Mouse (Mus musculus) thymus, postnatal 4 days (tissue): ENCODE measurements around the gene Cfap157.
A peak's percentile ranks its signal among the peaks of the same experiment; 100 is the strongest.

Experiments
- DNase-seq: peaks from one replicate; pipeline ENCODE4 v3.0.0; 2021

Gene Cfap157

DNA sequence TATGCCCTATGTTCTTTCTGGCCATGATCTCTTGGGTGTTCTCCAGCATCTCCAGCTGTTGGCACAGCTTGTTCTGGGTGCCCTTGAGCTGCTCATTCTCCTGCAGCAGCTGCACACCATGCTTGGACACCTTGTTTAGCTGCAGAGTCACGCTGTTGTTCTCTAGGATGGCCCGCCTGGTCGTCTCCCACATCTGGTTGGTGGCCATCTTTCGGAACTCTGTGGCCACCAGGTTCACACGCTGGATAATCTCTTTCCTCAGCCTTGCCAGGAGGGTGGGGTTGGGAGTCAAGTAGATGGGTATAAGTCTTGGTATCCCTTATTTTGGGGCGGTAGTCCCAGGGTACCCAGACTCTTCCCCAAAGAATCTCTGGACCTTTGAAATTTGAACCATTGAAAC lies 4.5 kb downstream of the Cfap157 start:
- no peak for DNase-seq

DNA sequence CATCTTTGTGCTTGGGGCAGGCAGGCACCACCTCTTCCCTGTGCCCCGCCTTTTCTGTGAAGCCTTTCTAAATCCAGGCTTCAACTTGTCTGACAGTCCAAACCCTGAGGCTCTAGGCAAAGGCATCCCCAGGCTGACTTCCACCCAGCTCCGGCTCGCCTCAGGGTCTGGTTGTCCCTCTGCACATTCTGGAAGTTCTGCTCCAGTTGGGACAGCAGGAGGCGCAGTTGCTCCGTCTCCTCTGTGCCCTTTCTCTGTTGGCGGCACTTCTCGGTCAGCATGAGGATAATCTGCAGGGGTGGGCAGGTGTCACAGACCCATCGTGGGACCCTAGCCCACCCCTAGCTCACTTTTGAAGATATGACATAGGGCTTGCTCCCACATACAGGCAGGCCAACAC lies 5.1 kb downstream of the Cfap157 start:
- DNase-seq: peak; percentile 79

DNA sequence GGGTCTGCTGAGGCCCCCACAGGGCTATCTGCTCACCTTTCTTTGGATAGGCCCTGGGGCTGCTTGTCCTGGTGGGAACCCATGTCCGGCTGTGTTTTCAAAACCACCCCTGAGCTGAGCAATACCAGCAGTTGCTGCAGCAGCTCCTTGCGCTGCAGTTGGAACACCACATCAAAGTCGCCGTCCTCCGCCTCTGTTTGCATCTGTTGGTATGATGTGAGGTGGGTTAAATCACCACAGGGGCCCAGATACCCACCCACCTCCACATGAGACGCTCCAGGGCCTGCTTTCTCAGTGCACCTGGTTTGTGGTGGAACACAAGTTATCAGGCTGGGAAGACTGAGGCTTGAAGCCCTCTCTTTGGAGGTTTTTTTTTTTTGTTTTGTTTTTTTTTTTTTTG lies 6.1 kb downstream of the Cfap157 start:
- peak; percentile 86 for DNase-seq

DNA sequence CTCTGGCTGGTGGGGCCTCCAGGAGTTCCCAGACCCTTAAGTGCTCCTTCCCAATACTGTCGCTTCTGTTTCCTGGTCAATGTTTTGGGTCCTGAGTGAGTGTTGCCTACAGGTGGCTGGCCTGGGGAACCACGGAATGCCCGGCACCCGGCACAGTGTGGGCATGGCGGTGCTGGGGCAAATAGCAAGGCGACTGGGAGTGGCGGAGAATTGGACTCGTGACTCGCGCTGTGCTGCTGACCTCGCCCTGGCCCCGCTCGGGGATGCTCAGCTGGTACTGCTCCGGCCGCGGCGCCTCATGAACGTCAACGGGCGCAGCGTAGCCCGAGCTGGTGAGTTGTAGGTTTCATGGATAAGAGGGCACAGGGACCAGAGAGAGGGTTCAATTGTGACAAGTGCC lies 8.0 kb downstream of the Cfap157 start:
- peak; percentile 51 for DNase-seq

DNA sequence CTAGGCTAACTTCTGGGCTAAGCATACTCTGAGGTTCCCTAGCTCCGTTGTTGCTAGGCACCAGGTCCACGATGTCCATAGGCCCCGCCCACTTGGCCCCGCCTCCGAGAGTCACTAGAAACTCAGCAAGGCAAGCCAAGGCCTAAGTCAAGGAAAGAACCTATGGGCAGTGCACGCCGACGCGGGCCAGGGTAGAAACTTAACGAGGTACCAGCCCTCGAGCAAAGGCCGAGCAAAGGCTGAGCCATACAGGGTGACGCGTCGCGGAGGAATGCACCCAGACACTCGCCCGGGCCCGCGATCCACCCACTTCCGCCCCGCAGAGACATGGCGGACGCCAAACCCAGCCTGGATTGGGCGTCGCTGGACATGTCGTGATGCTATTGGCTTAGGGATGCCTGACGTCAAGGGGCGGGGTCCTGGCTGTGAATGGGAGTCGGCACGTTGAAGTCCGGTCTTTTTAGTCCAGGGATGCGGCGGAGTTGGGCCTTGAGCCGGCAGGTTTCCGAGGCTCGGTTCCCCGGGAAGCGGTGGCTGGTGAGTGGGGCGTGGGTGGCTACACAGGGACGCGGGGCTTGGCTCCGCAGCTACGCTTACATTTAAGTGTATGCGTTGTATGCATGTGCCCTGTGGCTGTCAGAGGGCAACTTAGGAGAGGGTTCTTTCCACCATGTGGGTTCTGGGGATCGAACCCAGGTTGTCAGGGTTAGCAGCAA lies 8.7 kb downstream of the Cfap157 start, which contains the start of the genes Ttc16 and Ptrh1:
TSS of gene Ttc16 (minus strand) at position 275 of the 716 bp plus-strand sequence.
TSS of gene Ptrh1 (plus strand) at position 428 of the 716 bp plus-strand sequence.
- DNase-seq: peak; percentile 98

DNA sequence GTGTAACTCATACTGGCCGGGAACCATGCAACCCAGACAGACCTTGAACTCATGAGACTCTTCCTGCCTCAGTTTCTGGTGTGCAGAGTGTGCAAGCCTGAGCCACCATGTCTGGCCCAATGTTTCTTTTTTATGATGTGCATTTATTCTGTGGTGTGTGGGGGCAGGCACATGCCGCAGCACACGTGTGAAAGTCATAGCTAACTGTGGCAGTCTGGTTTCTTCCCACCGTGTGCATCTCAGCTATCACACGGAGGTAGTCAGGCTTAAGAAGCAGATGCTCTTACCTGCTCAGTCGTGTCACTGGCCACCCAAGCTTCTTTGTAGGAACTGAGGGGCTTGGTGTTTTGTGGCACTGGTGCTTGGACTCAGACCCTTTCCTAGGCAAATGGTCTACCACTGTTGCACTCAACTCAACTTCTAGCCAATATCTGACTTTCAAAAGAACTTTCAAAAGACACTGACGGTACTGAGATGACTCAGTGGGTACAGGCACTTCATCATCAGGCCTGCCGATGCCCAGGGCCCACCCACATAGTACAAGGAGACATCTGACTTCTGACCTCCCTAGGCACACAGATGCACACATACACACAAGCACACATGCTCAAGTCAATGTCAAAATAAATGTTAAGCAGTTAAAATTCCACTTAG lies 11.5 kb downstream of the Cfap157 start:
- DNase-seq: no peak

DNA sequence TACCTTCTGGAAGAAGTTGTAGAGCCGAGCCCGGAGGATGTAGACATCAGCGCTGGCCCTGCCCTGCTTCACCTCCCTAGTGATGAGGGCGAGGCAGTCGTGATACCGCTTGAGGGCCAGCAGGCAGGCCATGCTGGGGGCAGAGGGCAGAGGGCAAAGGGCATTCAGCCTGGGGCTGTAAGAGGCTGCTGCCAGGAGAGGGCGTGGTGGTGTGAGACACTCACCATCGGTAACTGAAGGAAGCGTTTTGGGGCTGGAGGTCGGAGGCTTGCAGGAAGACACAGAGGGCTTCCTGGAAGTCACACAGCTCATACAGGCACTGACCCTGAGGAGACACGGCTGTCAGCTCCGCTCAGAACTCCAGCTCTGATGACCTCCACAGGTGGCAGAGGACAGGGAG lies 12.3 kb downstream of the Cfap157 start:
- peak; percentile 70 for DNase-seq

DNA sequence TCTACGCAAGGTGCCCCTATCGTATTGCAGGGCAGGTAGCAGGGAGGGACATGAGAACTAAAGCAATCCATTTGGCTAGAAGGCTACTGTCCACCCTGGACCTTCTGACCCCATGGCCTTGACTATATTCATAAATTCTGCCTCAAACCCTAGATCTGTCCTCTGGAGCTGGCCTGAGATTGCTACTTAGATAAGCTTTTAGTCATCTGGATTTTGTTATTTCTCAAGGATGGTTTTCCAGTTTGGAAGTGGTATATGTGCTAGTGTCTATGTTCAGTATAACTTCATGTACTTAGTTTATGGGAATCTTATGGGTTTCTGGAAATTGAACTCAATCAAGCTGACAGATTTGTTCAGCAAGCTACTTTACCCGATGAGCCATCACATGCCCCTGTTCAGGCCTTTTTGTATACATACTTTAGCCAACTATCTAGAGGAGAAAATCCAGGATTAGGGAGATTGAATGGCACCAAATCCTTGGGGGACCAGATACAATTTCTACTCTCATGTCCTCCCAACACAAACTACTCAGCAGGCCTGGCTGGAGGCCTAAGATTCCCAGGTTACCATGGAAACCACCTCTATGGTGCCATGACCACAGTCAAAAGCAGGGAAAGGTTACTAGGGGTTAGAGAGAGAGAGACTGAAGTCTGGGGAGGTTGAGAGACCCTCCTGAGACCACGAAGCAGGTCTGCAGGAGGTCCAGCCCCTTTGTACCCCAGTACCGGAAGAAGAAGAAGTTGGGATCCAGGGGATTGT lies 14.7 kb downstream of the Cfap157 start:
- no peak for DNase-seq

DNA sequence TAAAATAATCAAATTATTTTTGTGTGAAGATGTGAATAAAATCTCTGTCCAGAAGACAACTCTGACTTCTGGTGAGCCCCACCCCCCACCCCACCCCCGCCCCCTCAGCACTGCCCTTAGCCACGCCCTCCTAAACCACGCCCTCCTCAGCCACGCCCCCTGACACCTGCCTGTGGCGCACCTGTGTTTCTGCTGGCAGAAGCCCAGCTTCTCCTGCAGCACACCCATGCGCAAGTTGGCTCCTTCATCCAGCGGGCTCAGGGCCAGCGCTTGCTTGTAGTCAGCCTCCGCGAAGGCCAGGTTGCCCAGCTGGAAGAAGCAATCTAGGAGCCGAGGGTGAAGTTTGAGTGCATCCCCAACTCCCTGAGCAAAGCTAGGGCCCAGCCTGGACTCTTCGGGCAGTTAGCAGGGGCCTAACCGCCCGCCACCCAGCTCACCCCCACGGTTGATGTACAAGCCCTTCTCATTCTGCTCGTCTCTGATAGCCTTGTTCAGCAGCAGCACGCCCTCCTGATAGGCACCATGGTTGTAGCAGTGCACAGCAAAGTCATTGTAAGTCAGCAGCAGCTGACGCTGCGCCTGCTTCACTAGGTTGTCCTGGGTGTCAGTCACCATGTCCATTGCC lies 15.5 kb downstream of the Cfap157 start:
- peak; percentile 64 for DNase-seq

DNA sequence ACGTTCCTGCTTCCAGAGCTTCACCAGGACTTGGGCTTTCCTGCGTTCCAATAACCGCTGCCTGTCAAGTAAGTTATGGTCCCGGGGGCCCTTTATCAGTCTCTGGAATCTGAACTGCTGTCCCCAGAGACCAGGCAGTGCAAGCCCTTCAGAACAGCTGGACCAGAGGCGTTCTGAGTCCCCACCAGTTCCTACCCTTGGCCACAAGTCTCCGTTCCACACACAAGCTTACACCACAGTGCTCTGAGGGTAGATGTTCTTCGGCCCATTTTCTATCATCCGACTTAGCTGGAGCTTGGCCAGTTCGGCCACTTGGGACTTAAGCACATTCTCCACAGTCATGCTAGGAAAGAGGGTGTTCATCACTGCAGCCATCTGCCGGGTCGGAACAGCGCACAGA lies 17.0 kb downstream of the Cfap157 start:
- no peak for DNase-seq

DNA sequence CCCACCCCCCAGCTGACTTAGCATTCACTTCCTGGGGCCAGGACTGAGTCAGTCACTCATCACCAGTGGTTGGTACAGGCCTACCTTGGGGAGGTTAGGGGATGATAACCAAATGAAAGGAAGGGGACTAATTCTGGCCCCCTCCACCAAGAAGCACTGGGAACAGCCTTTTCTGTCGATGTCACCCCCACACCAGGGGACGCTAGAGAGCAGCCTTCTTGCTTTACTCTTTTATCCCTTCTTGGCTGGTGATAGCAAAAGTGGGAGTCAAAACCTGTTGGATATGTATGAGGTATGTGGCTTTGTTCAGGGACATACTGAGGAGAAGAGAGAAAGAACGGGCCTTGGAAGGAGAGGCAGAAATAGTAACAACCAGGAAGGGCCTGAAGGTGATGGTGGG lies 20.9 kb downstream of the Cfap157 start:
- peak; percentile 52 for DNase-seq

DNA sequence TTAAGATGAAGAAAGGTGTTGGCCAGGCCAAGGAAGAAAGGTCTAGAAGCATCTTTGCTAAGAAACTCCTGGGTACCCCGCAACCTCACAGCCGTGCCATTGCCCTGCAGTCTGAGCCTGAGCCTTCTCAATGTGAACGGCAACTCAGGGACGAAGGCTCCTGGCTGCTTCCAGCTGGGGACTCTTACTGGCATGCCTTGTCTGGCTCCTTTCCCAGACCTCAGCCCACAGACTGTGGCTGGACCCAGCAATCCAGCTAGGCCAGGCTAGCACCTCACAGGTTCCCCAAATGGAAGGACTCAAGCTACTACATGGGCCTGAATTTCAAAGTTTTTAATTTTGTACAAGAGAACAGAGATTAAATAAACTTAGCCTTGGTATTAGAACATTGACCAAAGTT lies 22.4 kb downstream of the Cfap157 start:
- no peak for DNase-seq

DNA sequence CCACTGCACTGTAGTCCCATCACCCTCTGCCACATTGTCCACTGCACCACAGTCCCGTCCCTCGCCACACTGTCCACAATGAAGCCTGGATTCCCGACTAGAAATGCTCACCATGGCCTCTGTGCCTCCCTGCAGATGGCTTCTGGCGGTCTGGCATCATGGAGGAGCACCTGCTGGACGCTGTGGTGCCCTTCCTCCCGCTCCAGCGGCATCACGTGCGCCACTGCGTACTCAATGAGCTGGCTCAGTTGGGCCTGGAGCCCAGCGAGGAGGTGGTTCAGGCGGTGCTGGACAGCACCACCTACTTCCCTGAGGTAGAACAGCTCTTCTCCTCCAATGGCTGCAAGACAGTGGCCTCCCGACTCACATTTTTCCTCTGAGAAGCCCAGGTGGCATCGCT lies 22.9 kb downstream of the Cfap157 start:
- DNase-seq: no peak

DNA sequence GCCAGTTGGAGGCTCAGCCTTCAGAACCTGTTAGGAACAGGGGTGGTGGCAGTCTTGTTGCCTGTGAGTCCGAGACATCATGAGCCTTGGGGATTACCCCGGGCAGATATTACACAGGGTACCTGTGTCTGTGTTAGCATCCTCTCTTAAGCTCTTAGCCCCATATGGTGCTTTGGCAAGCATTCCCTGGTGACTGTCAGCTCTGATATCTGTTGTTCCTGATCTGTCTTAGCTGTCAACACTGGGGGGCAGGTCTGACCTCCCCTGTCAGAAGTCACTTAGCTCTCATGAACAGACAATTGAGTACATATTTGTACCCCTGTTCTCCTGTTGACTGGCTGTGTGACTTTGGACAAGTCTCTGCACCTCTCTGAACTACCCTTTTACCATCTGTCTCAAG lies 25.2 kb downstream of the Cfap157 start:
- no peak for DNase-seq

DNA sequence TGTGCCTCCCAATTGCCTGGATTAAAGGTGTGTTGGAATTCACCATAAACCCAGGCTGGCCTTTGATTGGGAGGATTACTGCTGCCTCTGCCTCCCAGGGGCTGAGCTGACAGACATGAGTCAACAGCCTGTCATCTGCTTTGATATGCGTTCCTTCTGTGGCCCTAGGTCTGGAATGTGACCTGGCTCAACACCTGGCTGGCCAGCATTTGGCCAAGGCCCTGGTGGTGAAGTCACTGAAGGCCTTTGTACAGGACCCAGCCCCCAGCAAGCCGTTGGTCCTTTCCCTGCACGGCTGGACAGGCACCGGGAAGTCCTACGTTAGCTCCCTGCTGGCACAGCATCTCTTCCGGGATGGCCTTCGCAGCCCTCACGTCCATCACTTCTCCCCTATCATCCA lies 25.7 kb downstream of the Cfap157 start:
- DNase-seq: no peak

DNA sequence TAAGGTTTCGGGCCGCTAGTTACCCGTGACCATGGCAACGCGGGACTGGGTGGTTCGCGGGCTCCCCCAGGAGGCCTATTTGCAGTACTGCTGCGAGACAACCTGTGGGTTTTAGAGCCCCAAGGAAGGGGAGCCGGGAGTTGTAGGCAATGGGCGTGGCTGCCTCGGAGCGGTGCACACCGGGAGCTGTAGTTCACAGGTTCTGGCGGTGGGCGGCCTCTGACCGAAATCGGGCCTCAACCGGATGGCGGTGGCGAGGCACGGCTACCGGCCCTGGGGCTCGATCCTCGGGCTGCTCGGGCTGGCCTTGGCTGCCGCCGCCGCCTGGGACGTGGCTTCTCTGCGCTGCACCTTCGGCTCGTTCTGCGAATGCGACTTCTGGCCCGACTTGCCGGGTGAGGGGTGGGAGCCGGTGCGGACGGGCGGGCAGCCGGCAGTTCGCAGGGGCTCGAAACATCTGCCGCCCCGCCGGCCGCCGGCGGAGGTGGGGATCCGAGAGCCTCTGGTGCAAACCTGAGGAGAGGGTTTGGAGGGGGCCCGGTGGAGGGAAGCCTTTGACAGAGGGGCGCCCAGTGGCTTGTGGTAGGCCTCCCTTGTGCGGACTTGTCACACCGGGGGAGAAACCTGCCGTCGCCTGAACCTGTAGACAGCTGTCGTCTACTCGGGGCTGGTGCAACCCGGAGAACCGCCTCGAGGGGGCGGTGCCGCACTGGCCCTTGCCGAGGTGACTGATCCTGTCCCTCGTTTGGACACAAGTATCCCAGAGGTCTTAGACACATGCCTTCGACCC lies 27.0 kb downstream of the Cfap157 start, which contains the start of gene Tor2a:
TSS of gene Tor2a (plus strand) at position 179 of the 790 bp plus-strand sequence.
- DNase-seq: peak; percentile 98

DNA sequence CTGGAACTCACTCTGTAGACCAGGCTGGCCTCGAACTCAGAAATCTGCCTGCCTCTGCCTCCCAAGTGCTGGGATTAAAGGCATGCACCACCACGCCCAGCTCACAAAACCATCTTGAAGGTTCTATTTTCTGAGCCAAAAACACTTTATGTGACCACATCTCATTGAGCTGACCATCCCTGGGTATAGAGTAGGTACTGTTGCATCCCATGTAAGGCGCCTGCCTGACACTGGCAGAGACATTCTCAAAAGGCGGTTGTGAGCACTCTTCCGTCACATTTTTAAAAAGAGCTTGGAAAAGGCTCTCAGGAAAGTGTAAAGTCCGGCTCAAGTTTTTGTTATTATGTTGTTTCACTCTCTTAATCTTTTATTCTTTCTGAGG lies 27.6 kb downstream of the Cfap157 start:
- no peak for DNase-seq

DNA sequence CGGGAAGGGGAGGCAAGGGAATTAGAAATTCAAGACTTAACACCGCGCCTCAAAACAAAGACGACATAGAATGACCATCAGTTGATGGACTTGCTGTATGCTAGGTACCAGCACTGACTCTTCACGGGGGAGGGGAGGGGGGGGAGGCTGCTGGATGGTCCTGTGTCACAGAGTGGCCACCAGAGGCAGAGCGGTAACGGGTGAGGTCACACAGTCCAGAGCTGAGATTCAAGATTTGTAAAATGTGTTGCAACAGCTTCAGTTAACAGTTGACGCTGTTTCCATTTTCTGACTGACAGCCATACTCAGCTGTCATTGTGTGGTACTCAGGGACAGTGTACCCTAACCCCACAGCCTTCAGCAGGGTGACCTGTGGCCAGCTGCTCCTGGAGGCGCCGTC lies 32.0 kb downstream of the Cfap157 start:
- no peak for DNase-seq

DNA sequence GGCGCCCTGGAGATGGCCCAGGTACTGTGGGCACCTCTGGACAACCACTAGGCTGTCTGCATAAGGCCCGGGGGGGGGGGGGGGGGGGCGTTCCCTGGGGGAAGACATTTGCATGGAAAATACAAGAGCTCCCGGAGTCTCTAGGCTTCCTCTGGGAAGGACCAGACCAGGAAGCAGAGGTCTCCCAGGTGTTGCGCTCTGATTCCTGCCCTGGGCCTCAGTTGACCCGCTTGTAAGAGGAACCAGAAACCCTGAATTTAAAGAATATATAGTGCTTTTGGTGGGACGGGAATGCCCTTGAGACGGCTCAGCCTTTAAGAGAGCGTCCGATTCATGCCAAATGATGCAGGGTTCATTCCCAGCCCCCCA lies 32.6 kb downstream of the Cfap157 start:
- DNase-seq: no peak

DNA sequence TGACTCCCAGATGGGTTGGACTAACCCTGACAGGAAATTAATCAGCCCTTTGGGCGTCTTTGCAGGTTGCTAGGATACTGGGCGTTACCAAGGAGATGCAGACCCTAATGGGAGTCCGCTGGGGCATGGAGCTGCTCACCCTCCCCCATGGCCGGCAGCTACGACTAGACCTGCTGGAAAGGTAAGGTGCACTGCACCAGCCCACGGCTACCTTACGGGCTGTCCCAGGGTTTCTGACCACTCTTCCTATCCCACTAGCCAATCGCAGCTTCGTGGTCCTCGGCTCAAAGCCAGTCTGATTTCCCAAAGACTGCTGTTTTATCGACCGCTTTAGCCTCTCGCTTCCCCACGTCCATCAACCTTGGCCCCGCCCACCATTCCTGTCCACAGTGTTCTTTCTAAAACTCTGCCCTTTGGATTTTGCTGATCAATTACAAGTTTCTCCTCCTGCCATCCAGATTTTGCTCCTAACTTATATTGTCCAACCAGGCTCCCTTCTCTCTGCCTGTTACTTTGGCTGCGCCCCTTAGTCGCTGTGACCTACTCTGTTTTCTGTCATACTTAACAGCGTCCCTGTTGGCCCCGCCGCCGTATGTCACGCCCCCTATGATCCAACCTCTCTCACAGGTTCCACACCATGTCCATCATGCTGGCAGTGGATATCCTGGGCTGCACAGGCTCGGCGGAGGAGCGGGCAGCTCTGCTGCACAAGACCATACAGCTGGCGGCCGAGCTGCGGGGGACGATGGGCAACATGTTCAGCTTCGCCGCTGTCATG lies 33.2 kb downstream of the Cfap157 start:
- no peak for DNase-seq

DNA sequence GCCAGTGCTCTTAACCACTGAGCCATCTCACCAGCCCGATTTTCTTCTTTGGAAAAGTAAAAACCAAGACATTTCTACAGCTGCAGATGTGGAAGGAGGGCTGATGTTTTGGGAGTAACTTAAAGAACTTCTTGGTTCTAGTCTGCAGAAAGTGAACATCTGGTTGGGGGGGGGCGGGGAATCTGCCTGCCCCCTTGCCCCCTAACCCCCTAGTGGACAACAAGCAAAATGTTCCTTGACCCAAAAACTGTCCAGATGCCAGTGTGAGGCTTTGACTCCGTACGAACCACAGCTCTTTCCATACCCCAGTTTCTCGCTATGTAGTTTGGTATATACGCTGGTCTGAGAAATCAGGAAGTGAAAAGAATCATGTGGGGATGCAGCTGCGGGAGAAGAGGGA lies 34.0 kb downstream of the Cfap157 start:
- no peak for DNase-seq

DNA sequence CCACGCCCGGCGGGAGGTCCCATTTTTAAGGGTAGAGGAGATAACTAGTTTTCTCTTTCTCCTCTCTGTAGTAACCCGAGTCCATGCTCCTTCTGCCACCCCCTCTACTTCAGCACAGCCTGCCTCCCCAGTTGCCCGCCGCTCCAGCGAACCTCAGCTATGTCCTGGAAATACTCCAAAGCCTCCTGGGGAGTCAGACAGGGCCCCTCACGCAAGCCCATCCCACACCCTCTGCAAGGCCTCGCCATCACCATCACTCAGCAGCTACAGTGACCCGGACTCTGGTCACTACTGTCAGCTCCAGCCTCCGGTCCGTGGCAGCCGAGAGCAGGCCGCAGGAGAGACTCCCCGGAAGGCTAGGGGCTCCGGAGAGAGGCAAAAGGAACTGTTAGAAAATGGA lies 35.1 kb downstream of the Cfap157 start:
- DNase-seq: no peak
